Mouse (Mus musculus) myocyte (in vitro differentiated cells): ENCODE measurements around the gene Ecm2. TPM values are rescaled to one million over a fixed set of nuclear protein-coding genes. Genes with fewer than 3 reads are reported as not detected.

Source experiments
- H3K27me3 ChIP-seq: one replicate; pipeline ENCODE4 v1.6.1; 2011; ENCODE audit not compliant: control insufficient read depth, insufficient read depth, insufficient read length
- H3K36me3 ChIP-seq: one replicate; pipeline ENCODE4 v1.6.1; 2011; ENCODE audit not compliant: control insufficient read depth, insufficient read depth
- H3K4me2 ChIP-seq: one replicate; pipeline ENCODE4 v1.6.1; 2011; ENCODE audit warnings: low read depth, control low read depth
- H3K4me3 ChIP-seq: one replicate; pipeline ENCODE4 v1.5.1; 2011; ENCODE audit warnings: mild to moderate bottlenecking, control low read depth, moderate library complexity
- H3K79me2 ChIP-seq: one replicate; pipeline ENCODE4 v1.6.1; 2011; ENCODE audit not compliant: control insufficient read depth, insufficient read depth
- H3ac ChIP-seq: one replicate; pipeline ENCODE4 v1.6.1; 2011; ENCODE audit not compliant: control insufficient read depth, insufficient read length
- CEBPB ChIP-seq: IDR thresholded peaks from 2 replicates; pipeline ENCODE4 v1.6.1; 2011; ENCODE audit warnings: mild to moderate bottlenecking, moderate library complexity; ENCODE audit not compliant: poor library complexity, insufficient read depth, severe bottlenecking
- E2F4 ChIP-seq: IDR thresholded peaks from one replicate; pipeline ENCODE4 v1.6.1; 2011; ENCODE audit warnings: mild to moderate bottlenecking, control low read depth, moderate library complexity; ENCODE audit not compliant: insufficient read depth
- MAX ChIP-seq: IDR thresholded peaks from one replicate; pipeline ENCODE4 v1.6.1; 2011; ENCODE audit warnings: low read depth, mild to moderate bottlenecking, control low read depth
- MYOD1 ChIP-seq, 3 experiments: IDR thresholded peaks; one replicate each; pipeline ENCODE4 v1.6.1; 2011; ENCODE audit warnings: control low read depth in 2 of 3, low read depth in 2 of 3, mild to moderate bottlenecking in 2 of 3, moderate library complexity in 1 of 3; ENCODE audit not compliant: insufficient read length in 2 of 3, control insufficient read depth in 1 of 3
- MYOG ChIP-seq, 3 experiments: IDR thresholded peaks; one replicate each; pipeline ENCODE4 v1.6.1; 2011; ENCODE audit warnings: control low read depth in 2 of 3, low read depth in 2 of 3, mild to moderate bottlenecking in 2 of 3; ENCODE audit not compliant: insufficient read length in 2 of 3, control insufficient read depth in 1 of 3, insufficient read depth in 1 of 3
- POLR2A ChIP-seq: IDR thresholded peaks from one replicate; pipeline ENCODE4 v1.6.1; 2011; ENCODE audit warnings: low read depth, mild to moderate bottlenecking, control low read depth, moderate library complexity; ENCODE audit not compliant: insufficient read length
- POLR2AphosphoS2 ChIP-seq: IDR thresholded peaks from one replicate; pipeline ENCODE4 v1.6.1; 2011; ENCODE audit warnings: low read depth, control low read depth; ENCODE audit not compliant: insufficient read length
- REST ChIP-seq: IDR thresholded peaks from one replicate; pipeline ENCODE4 v1.6.1; 2011; ENCODE audit warnings: mild to moderate bottlenecking, control low read depth, moderate library complexity; ENCODE audit not compliant: insufficient read depth, insufficient read length
- SRF ChIP-seq: IDR thresholded peaks from one replicate; pipeline ENCODE4 v1.6.1; 2011; ENCODE audit warnings: low read depth; ENCODE audit not compliant: control insufficient read depth, insufficient read length
- TCF12 ChIP-seq: IDR thresholded peaks from one replicate; pipeline ENCODE4 v1.6.1; 2011; ENCODE audit warnings: mild to moderate bottlenecking, control low read depth; ENCODE audit not compliant: poor library complexity, insufficient read depth, severe bottlenecking
- TCF3 ChIP-seq: IDR thresholded peaks from one replicate; pipeline ENCODE4 v1.6.1; 2011; ENCODE audit warnings: low read depth, control low read depth; ENCODE audit not compliant: insufficient read length
- USF1 ChIP-seq: IDR thresholded peaks from one replicate; pipeline ENCODE4 v1.6.1; 2011; ENCODE audit warnings: low read depth, mild to moderate bottlenecking, control low read depth, moderate library complexity
- polyA plus RNA-seq: library from polyadenylated mRNA; unstranded; fragments of >200 nt; fragmentation: generic; extraction: Trizol; gene quantifications from one replicate; pipeline ENCODE4 v1.2.1, GENCODE M21; 2012; ENCODE audit warnings: missing spikeins

The Ecm2 gene
- 0.08 TPM for polyA plus RNA-seq

- TF ChIP-seq TCF3, result no peak
- TF ChIP-seq MYOG (IDR thresholded peaks at IDR 0.05; ENCODE audit: control insufficient read depth in 1 of 3, insufficient read depth in 1 of 3, insufficient read length in 2 of 3, low read depth in 2 of 3), result no peak
- no peaks in the 10 kb centered on the region for H3K27me3 ChIP-seq
- H3K4me2 ChIP-seq, result peak within 1 kb of the TSS; percentile 53
- no peak within 1 kb of the TSS for H3ac ChIP-seq
- no peaks in the 10 kb centered on the region for H3K36me3 ChIP-seq
- H3K4me3 ChIP-seq, result no peak within 1 kb of the TSS
- no peaks in the 10 kb centered on the region for H3K79me2 ChIP-seq
Measured at GRCm38 (mm10) chr13:49504510-49504909, at the start of gene Ecm2. Gene Ecm2, plus strand, starts transcription at chr13:49504810.

DNA sequence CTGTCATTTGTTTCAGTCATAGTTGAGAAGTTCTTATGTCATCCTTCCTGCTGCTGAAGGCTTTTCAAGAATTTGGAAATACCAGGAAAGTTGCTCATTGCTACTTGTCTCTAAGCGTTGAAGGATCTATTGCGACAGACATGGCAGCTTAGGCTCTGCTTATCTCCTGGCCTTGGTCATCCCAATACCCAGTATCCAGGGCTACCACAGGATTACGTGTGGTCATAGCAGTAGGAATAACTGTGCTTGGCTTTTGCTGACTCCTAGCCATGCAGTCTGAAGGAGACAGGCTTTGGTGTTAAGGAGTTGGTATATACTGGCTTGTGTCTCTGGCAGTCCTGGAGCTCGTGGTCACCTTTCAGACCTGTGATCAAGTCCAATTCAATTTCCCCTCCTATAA lies 44.3 kb upstream of the Ecm2 start:
- Histone ChIP-seq H3K36me3 (peaks cover 40% of the 10 kb centered on the region), H3ac (no peak overlapping the region), H3K27me3 (no peaks in the 10 kb centered on the region), H3K79me2 (no peaks in the 10 kb centered on the region), H3K4me3 (no peak overlapping the region), H3K4me2 (no peak overlapping the region)
- TF ChIP-seq REST (no peak), MYOG (IDR thresholded peaks at IDR 0.05; ENCODE audit: control insufficient read depth in 1 of 3, insufficient read depth in 1 of 3, insufficient read length in 2 of 3, low read depth in 2 of 3) (no peak), MYOD1 (IDR thresholded peaks at IDR 0.05; ENCODE audit: control insufficient read depth in 1 of 3, insufficient read length in 2 of 3, low read depth in 2 of 3) (no peak), CEBPB (0 out of 2 replicates have a peak, but pooled peaks have one; percentile 43)

DNA sequence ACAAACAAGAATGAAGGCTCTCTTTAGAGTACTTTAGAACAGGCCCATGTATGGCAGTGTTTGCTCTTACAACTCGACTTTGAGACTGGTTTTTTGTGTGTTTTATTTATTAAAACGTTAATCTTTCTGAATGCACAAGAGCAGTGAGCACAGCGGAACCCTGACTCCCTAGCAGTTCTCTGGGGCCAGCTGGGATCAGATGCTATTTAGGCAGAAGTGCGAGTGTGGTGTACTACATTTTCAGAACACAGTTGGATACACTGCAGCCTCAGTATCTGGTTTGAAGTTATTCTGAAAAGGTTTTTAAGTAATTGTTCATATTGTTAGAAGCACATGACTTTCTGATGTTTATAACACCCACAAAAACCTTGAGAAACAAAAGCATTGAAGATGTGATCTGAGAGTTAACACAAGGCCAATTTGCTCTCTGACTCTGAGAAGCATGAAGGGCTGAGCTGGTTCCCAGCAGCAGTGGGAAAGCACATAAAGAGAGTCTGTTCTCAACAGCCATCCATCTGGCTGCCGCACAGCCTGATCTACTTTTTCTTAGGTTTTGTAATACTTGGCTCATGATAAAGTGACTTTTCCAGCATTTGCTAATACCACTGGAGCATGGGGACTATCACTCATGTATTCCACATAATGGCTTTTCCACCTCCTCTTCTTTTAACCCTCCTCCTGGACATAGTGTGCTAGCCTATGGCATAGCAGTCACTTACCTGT lies 43.8 kb upstream of the Ecm2 start:
- no peak for TF ChIP-seq MYOD1 (IDR thresholded peaks at IDR 0.05; ENCODE audit: control insufficient read depth in 1 of 3, insufficient read length in 2 of 3, low read depth in 2 of 3)
- no peak for TF ChIP-seq POLR2A
- no peak for TF ChIP-seq USF1
- no peak for TF ChIP-seq MYOG (IDR thresholded peaks at IDR 0.05; ENCODE audit: control insufficient read depth in 1 of 3, insufficient read depth in 1 of 3, insufficient read length in 2 of 3, low read depth in 2 of 3)
- TF ChIP-seq E2F4, result no peak
- TF ChIP-seq SRF, result no peak
- TF ChIP-seq POLR2AphosphoS2, result no peak
- no peak for TF ChIP-seq TCF3
- no peak for TF ChIP-seq TCF12
- no peak for TF ChIP-seq CEBPB
- no peak for TF ChIP-seq MAX
- TF ChIP-seq REST, result no peak
- H3K27me3 ChIP-seq, result no peaks in the 10 kb centered on the region
- no peaks in the 10 kb centered on the region for H3K79me2 ChIP-seq
- no peak overlapping the region for H3ac ChIP-seq
- peaks cover 40% of the 10 kb centered on the region for H3K36me3 ChIP-seq
- H3K4me2 ChIP-seq, result no peak overlapping the region
- H3K4me3 ChIP-seq, result no peak overlapping the region

- H3K36me3 ChIP-seq, result peaks cover 40% of the 10 kb centered on the region
- no peaks in the 10 kb centered on the region for H3K79me2 ChIP-seq
Measured at GRCm38 (mm10) chr13:49461458-49462132, 43.0 kb upstream of the Ecm2 start.

GRCm38 (mm10) chr13:49462921-49463320 lies 41.7 kb upstream of the Ecm2 start:
- no peak for TF ChIP-seq E2F4
- no peak for TF ChIP-seq CEBPB
- TF ChIP-seq TCF3, result no peak
- TF ChIP-seq REST, result no peak
- TF ChIP-seq SRF, result no peak
- TF ChIP-seq MAX, result no peak
- TF ChIP-seq USF1, result no peak
- Histone ChIP-seq H3K4me2 (no peak overlapping the region), H3K4me3 (no peak overlapping the region), H3K79me2 (no peaks in the 10 kb centered on the region), H3K27me3 (no peaks in the 10 kb centered on the region), H3ac (no peak overlapping the region), H3K36me3 (peaks cover 40% of the 10 kb centered on the region)

More at GRCm38 (mm10) chr13:49461458-49462132, 43.0 kb upstream of the Ecm2 start:
- Histone ChIP-seq H3ac (no peak overlapping the region), H3K4me3 (no peak overlapping the region), H3K4me2 (no peak overlapping the region), H3K27me3 (no peaks in the 10 kb centered on the region)
- TF ChIP-seq POLR2A, result no peak
- no peak for TF ChIP-seq TCF3
- TF ChIP-seq TCF12, result no peak
- no peak for TF ChIP-seq POLR2AphosphoS2
- no peak for TF ChIP-seq MYOD1 (IDR thresholded peaks at IDR 0.05; ENCODE audit: control insufficient read depth in 1 of 3, insufficient read length in 2 of 3, low read depth in 2 of 3)
- no peak for TF ChIP-seq E2F4
- no peak for TF ChIP-seq MYOG (IDR thresholded peaks at IDR 0.05; ENCODE audit: control insufficient read depth in 1 of 3, insufficient read depth in 1 of 3, insufficient read length in 2 of 3, low read depth in 2 of 3)
- no peak for TF ChIP-seq USF1
